Mouse (Mus musculus): ENCODE results near the gene Arl15.

Arl15 gene

GRCm38 (mm10) chr13:113851602-113852375, 57.5 kb downstream of the Arl15 start:
- peak; percentile 77; the same call in 1 of the 2 replicates for TF ChIP-seq GATA4 (IDR thresholded peaks at IDR 0.05; ENCODE audit: insufficient replicate concordance, low read length)

- no peak for TF ChIP-seq GATA4 (IDR thresholded peaks at IDR 0.05; ENCODE audit: insufficient replicate concordance, low read length)
Observed at GRCm38 (mm10) chr13:113852376-113852666, 58.0 kb downstream of the Arl15 start.

GRCm38 (mm10) chr13:113854146-113854545, 59.8 kb downstream of the Arl15 start:
- TF ChIP-seq GATA4 (IDR thresholded peaks at IDR 0.05; ENCODE audit: insufficient replicate concordance, low read length), result no peak

- TF ChIP-seq GATA4 (IDR thresholded peaks at IDR 0.05; ENCODE audit: insufficient replicate concordance, low read length), result 0 out of 2 replicates have a peak, but pooled peaks have one; percentile 51
Observed at GRCm38 (mm10) chr13:113854551-113855312, 60.4 kb downstream of the Arl15 start.

GRCm38 (mm10) chr13:113856946-113857345, 62.6 kb downstream of the Arl15 start:
- no peak for TF ChIP-seq GATA4 (IDR thresholded peaks at IDR 0.05; ENCODE audit: insufficient replicate concordance, low read length)

- TF ChIP-seq GATA4 (IDR thresholded peaks at IDR 0.05; ENCODE audit: insufficient replicate concordance, low read length), result peak; percentile 57; the same call in 1 of the 2 replicates
Observed at GRCm38 (mm10) chr13:113858667-113859391, 64.5 kb downstream of the Arl15 start.

- TF ChIP-seq GATA4 (IDR thresholded peaks at IDR 0.05; ENCODE audit: insufficient replicate concordance, low read length), result no peak
Observed at GRCm38 (mm10) chr13:113859392-113859776, 65.1 kb downstream of the Arl15 start.

- no peak for TF ChIP-seq GATA4 (IDR thresholded peaks at IDR 0.05; ENCODE audit: insufficient replicate concordance, low read length)
Observed at GRCm38 (mm10) chr13:113860816-113861215, 66.5 kb downstream of the Arl15 start.

- TF ChIP-seq GATA4 (IDR thresholded peaks at IDR 0.05; ENCODE audit: insufficient replicate concordance, low read length), result no peak
Observed at GRCm38 (mm10) chr13:113861231-113861630, 66.9 kb downstream of the Arl15 start.

GRCm38 (mm10) chr13:113862951-113863350, 68.6 kb downstream of the Arl15 start:
- no peak for TF ChIP-seq GATA4 (IDR thresholded peaks at IDR 0.05; ENCODE audit: insufficient replicate concordance, low read length)

- no peak for TF ChIP-seq GATA4 (IDR thresholded peaks at IDR 0.05; ENCODE audit: insufficient replicate concordance, low read length)
Observed at GRCm38 (mm10) chr13:113863688-113864087, 69.4 kb downstream of the Arl15 start.

- TF ChIP-seq GATA4 (IDR thresholded peaks at IDR 0.05; ENCODE audit: insufficient replicate concordance, low read length), result no peak
Observed at GRCm38 (mm10) chr13:113864278-113864677, 70.0 kb downstream of the Arl15 start.

GRCm38 (mm10) chr13:113864893-113865292, 70.6 kb downstream of the Arl15 start:
- TF ChIP-seq GATA4 (IDR thresholded peaks at IDR 0.05; ENCODE audit: insufficient replicate concordance, low read length), result no peak

- TF ChIP-seq GATA4 (IDR thresholded peaks at IDR 0.05; ENCODE audit: insufficient replicate concordance, low read length), result no peak
Observed at GRCm38 (mm10) chr13:113865378-113865777, 71.1 kb downstream of the Arl15 start.

- TF ChIP-seq GATA4 (IDR thresholded peaks at IDR 0.05; ENCODE audit: insufficient replicate concordance, low read length), result no peak
Observed at GRCm38 (mm10) chr13:113865806-113866205, 71.5 kb downstream of the Arl15 start.

- TF ChIP-seq GATA4 (IDR thresholded peaks at IDR 0.05; ENCODE audit: insufficient replicate concordance, low read length), result no peak
Observed at GRCm38 (mm10) chr13:113867736-113868135, 73.4 kb downstream of the Arl15 start.
